Mouse (Mus musculus) neutrophil, adult 5-6 weeks (primary cell): Measurements from ENCODE around the gene Pdzk1. TPM values are rescaled to one million over a fixed set of nuclear protein-coding genes. Genes with fewer than 3 reads are reported as not detected.

Source experiments
- ATAC-seq: fragments of 151-379, 151-347 bp; 2 replicates; pipeline ENCODE4 v1.8.0; 2017; ENCODE audit warnings: mild to moderate bottlenecking, moderate TSS enrichment; ENCODE audit not compliant: insufficient number of reproducible peaks, poor library complexity, low FRiP score, severe bottlenecking; ENCODE audit errors: extremely low read depth
- total RNA-seq: library from RNA; stranded (forward); fragments of 200-1000 nt; gene quantifications from 2 replicates; pipeline ENCODE4 v1.2.3, GENCODE M21; 2017

Gene Pdzk1
- total RNA-seq, 1 experiment from 2014 or later: 0.12 TPM

- ATAC-seq: no peak
These were observed 45.9 kb downstream of the Pdzk1 start for GRCm38 (mm10) chr3:96874808-96875571.

DNA sequence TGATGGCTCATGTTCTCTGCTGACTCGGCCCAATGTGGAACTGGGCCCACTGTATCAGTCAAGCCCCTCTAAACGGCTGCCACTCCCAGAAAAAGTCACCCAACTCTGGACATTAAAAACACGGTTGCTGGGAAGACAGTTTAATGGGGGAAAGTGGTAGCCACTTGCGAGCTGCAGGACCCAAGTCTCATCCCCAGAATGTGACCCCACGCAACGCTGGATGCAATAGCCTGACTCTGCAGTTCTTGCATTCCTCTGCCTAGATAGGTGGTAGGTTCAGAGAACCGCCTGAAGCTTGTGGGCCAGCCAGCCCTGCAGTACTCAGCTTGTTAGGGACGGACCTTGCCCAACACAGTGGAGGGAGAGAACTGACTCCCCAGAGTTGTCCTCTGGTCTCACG, 50.5 kb downstream of the Pdzk1 start:
- no peak for ATAC-seq

DNA sequence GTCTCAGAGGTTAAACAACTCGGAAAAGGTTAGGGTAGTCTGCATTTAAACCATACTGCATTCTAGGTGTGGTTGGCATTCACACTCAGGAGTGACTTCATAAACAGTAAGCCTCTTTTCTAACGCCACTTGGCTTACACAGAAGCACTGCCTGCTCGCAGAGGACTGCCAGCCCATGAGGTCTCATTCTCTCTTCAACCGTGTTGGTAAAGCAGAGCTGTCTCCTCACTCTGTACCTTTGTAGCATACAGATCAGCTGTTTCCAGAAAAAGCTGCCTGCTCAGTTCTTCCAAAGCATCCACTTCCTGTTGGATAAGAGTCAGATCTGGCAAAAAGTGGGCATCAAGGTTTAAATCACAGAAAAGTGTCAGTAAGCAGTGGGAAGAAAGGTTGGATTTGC, 51.3 kb downstream of the Pdzk1 start:
- ATAC-seq: no peak

DNA sequence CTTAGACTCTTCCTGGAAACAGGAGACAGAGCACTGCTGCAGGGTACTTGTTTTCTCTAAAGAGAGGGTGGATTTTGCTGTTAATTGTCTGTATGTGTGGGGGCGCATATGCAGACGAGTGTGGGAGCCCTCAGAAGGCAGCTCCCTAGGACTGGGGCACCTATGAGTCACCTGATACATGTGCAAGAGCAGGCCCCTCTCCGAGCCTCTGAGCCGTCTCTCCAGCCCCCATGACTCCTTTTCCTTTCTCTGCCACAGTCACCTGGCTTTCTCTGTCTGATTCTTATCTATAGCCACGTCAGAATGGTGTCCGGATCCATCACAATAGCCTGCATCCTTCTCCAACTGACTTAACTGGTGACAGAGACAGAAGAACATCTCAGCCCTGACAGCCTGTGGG, 52.5 kb downstream of the Pdzk1 start:
- no peak for ATAC-seq

- no peak for ATAC-seq
These were observed 53.2 kb downstream of the Pdzk1 start for GRCm38 (mm10) chr3:96882061-96882849.

DNA sequence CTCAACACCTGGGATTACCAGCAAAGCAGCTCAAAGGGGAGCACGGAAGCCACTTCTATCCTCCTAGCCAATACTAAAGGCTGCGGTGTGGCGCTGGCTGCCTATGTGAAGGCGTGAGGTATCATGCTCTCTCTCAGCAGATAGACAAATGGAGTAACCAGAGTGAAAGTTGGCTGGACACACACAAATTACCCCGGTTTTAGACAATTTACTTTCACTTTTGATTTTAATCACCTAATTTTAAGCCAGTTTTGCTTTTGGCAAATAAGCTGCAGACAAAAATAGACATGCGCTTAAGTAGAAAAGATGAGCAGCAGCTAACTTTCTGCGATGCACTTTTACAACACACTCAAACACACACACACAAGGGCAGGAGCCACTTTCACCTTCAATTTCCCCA, 54.6 kb downstream of the Pdzk1 start:
- ATAC-seq: no peak

GRCm38 (mm10) chr3:96902336-96902999, 73.4 kb downstream of the Pdzk1 start:
- ATAC-seq: no peak

DNA sequence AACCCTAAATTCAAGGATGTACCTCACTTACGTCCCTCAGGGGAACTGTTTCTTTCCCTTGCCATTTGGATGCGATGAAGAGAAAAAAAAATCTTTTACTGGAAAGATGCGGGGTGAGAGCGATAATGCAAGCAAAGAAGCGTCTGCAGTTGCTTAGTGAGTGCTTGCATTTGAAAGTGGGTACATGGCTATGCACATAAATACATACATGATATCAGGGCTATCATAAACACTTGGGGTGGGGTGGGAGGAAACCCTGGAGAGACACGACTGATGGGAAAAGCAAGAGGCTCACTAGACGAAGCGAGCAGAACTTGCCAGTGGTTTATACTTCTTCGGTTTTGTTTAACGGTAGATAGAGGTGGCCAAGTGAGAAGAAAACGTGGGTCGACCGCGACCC, 75.3 kb downstream of the Pdzk1 start, which contains the start of gene Gja5:
TSS of gene Gja5 (plus strand) at position 301 of the 400 bp plus-strand sequence.
- ATAC-seq: no peak

DNA sequence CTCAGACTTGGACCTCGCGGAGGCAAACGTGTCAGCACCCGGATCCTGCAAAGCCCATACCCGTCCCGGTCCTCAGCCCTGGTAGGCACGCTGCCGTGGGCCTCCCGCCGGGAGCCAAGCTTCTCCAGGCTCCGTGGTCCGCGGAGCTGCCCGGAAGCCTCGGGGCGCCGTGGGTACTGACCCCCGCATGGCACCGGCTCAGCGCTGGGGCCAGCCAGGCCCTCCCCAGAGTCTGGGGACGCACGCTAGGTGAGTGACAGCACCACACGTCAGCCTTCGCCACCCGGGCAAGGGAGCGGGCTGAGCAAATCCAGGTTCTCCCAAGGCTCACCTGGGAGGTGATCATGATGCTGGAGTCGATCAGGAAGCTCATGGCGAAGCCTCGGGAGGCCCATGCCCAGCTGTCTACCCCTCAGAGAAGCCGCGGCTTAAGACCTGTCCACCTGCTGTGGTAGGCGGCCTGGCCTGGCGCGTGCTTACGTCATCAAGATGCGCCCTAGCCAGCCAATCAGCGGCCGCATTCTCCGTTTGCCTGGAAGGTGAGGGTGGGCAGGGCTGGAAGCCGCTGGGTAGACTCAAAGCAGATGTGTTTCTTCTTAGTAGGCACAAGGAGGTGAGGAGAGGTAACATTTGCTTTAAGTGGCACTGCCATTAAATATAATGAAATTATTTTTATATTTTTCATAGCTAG, 75.9 kb downstream of the Pdzk1 start, which contains the start of gene Gpr89:
TSS of gene Gpr89 (minus strand) at position 496 of the 691 bp plus-strand sequence.
- ATAC-seq: peak; percentile 97

GRCm38 (mm10) chr3:96905592-96905991, 76.5 kb downstream of the Pdzk1 start:
- ATAC-seq: no peak

Other genes starting within 250 kb of the Pdzk1 start
- 63.6 and 63.9 TPM in 2 replicates for gene Polr3gl, start 235.1 kb upstream of the Pdzk1 start, total RNA-seq
- gene Ankrd34a, start 232.6 kb upstream of the Pdzk1 start, total RNA-seq: not detected in 2 replicates
- 0.23 TPM in 1 of 2 replicates, not detected in the other for gene Lix1l, start 228.1 kb upstream of the Pdzk1 start, total RNA-seq
- gene Rbm8a, start 199.4 kb upstream of the Pdzk1 start, total RNA-seq: 29.0 and 39.9 TPM in 2 replicates
- gene Pex11b, start 193.9 kb upstream of the Pdzk1 start, total RNA-seq: 15.1 and 19.3 TPM in 2 replicates
- 0.25 TPM in 1 of 2 replicates, not detected in the other for gene Gm42957, start 193.8 kb upstream of the Pdzk1 start, total RNA-seq
- 0.25 and 0.35 TPM in 2 replicates for gene Itga10, start 183.7 kb upstream of the Pdzk1 start, total RNA-seq
- gene Ankrd35, start 159.2 kb upstream of the Pdzk1 start, total RNA-seq: 0.25 and 1.0 TPM in 2 replicates
- 29.4 and 36.8 TPM in 2 replicates for gene Pias3, start 132.9 kb upstream of the Pdzk1 start, total RNA-seq
- 1.2 TPM in 2 replicates for gene Nudt17, start 120.7 kb upstream of the Pdzk1 start, total RNA-seq
- 35.7 and 38.3 TPM in 2 replicates for gene Polr3c, start 101.7 kb upstream of the Pdzk1 start, total RNA-seq
- 90.6 and 95.0 TPM in 2 replicates for gene Rnf115, start 101.6 kb upstream of the Pdzk1 start, total RNA-seq
- 0.25 and 1.2 TPM in 2 replicates for gene Cd160, start 67 bp downstream of the Pdzk1 start, total RNA-seq
- not detected in 2 replicates for gene Gja5, start 75.4 kb downstream of the Pdzk1 start, total RNA-seq
- 6.5 and 7.7 TPM in 2 replicates for gene Gpr89, start 76.1 kb downstream of the Pdzk1 start, total RNA-seq
- gene Gja8, start 96.7 kb downstream of the Pdzk1 start, total RNA-seq: not detected in 2 replicates